ENCODE assay signal across 25 mouse cellular contexts in the genomic region with DNA sequence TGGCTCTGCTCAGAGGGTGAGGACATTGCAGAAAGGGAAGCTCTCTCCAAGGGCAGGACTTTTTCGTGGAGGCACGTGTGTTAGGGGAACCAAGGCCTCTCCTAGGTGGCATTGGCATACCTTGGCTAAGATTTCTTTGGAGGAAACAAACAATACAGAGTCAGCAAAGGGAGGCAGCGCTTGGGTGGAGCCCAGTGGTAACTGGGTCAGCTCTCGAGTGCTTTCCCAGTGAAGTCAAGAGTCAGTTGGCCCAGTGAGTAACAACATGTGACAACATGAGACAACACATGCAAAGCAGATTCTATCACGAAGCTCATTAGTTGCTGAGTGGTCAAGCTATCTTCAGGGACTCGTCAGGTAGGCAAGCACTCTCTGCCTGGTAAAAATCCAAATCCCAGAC. TPM values are rescaled to one million over a fixed set of nuclear protein-coding genes. Genes with fewer than 3 reads are reported as not detected.
A peak's percentile ranks its signal among the peaks of the same experiment; 100 is the strongest.
DNase-seq lines count a peak whose midpoint lies in the region; ATAC-seq lines count a peak whose summit lies in the region.
"Had no signal": no experiment of that assay in that cellular context is flagged by ENCODE, and none has a peak within 500 bp of the region (broad histone marks: within the 10 kb centered on the region; RNA-seq: fewer than 3 reads in every experiment).

No protein-coding gene starts in this region.

- H3K4me3 ChIP-seq in heart, embryonic 12.5 days: no peak overlapping the region
- H3K4me3 ChIP-seq: embryonic facial prominence, embryonic 15.5 days; layer of hippocampus, adult 2 months; limb, embryonic 12.5 days; midbrain, embryonic 12.5 days; neural tube, embryonic 15.5 days had no signal

- no peak overlapping the region for H3K9ac ChIP-seq in heart, embryonic 12.5 days
- H3K9ac ChIP-seq: embryonic facial prominence, embryonic 15.5 days; hindbrain, embryonic 14.5 days; limb, embryonic 12.5 days; liver, postnatal 0 days; midbrain, embryonic 12.5 days; neural tube, embryonic 15.5 days had no signal

- H3K4me1 ChIP-seq in heart, embryonic 12.5 days (replicated peaks): peaks cover 5% of the 10 kb centered on the region; the same call in 1 of the 2 replicates
- H3K4me1 ChIP-seq: midbrain, embryonic 12.5 days; neural tube, embryonic 15.5 days had no signal

- intact Hi-C loops in heart, postnatal 36 days (cut with DNase I): no loop called here

- H3K4me2 ChIP-seq in heart, embryonic 12.5 days: no peak overlapping the region
- H3K4me2 ChIP-seq: embryonic facial prominence, embryonic 15.5 days; hindbrain, embryonic 14.5 days; limb, embryonic 12.5 days; liver, embryonic 11.5 days; midbrain, embryonic 12.5 days; neural tube, embryonic 15.5 days had no signal

- peaks cover 6% of the 10 kb centered on the region; the same call in 1 of the 2 replicates for H3K36me3 ChIP-seq in heart, embryonic 12.5 days
- H3K36me3 ChIP-seq: midbrain, embryonic 12.5 days; neural tube, embryonic 15.5 days had no signal

- H3K27ac ChIP-seq in heart, embryonic 12.5 days (ENCODE audit: poor library complexity, severe bottlenecking): no peak overlapping the region
- H3K27ac ChIP-seq: embryonic facial prominence, embryonic 15.5 days; hindbrain, embryonic 14.5 days; kidney, postnatal 0 days; layer of hippocampus, adult 2 months; limb, embryonic 12.5 days; midbrain, embryonic 12.5 days; neural tube, embryonic 15.5 days had no signal

- ATAC-seq in heart, embryonic 12.5 days (ENCODE audit: insufficient number of reproducible peaks, low FRiP score): no peak
- 0 out of 4 replicates have a peak, but pooled peaks have one; percentile 12 to 17 for ATAC-seq in hematopoietic stem cell, adult 5-6 weeks (replicated peaks in 1 of 2; ENCODE audit: insufficient read depth in 1 of 2, low FRiP score in 2 of 2, low TSS enrichment in 1 of 2, low read depth in 1 of 2, poor library complexity in 2 of 2, severe bottlenecking in 2 of 2)
- ATAC-seq: activated CD4-positive, CD25-positive, alpha-beta regulatory T cell, adult 4 months; forebrain, embryonic 16.5 days; inflammation-experienced regulatory T-cells, adult 6 months; liver, postnatal 0 days had no signal

- no peaks in the 10 kb centered on the region for H3K27me3 ChIP-seq in heart, embryonic 12.5 days (replicated peaks)
- H3K27me3 ChIP-seq: embryonic facial prominence, embryonic 15.5 days; limb, embryonic 12.5 days; midbrain, embryonic 12.5 days; neural tube, embryonic 15.5 days had no signal

- DNase-seq in gastrocnemius, adult 18-20 months (ENCODE audit: low spot score): peak; percentile 38
- no peak for DNase-seq in gastrocnemius, adult 8-10 months (ENCODE audit: low spot score in 2 of 2)
- peak; percentile 10 to 22 for DNase-seq in heart, postnatal 36 days
- DNase-seq in lung, postnatal 36 days: peak; percentile 35
- no peak for DNase-seq in left cerebral cortex, adult 11 months (ENCODE audit: low spot score)
- no peak for DNase-seq in embryo, embryonic 11 days
- DNase-seq: adrenal gland, adult 8-10 months; cerebellum, adult 8-10 months; cerebellum, postnatal 36 days; kidney, adult 18-20 months; liver, postnatal 0 days; thymus, adult 2 months had no signal

- 75% methylated on average over 6 of the region's 6 CpGs for WGBS in heart, embryonic 12.5 days

- H3K9me3 ChIP-seq in heart, embryonic 12.5 days (replicated peaks): peaks cover 3% of the 10 kb centered on the region; the same call in 1 of the 2 replicates
- H3K9me3 ChIP-seq: embryonic facial prominence, embryonic 15.5 days; midbrain, embryonic 12.5 days; neural tube, embryonic 15.5 days had no signal

RNA-seq across cellular contexts. Expression of gene BC067074, which starts 40.4 kb away (rescaled TPM):
- 1 to 10 TPM; 1.3 to 1.4 TPM for total RNA-seq in gastrocnemius, adult 18-20 months (2021)
- total RNA-seq in gastrocnemius, adult 8-10 months (2022): 1 to 10 TPM in 1 of 4 experiments, under 1 TPM in 3; 0.77 to 1.1 (median 0.90) TPM
- total RNA-seq in heart, postnatal 36 days (2021): 1 to 10 TPM; 1.7 to 2.4 TPM
- 4.0 and 4.2 TPM in 2 replicates for polyA plus RNA-seq in heart, embryonic 12.5 days (2016; fragmentation: Nextera tagmentation; extraction: Ambion mirVana)
- 0.40 and 0.69 TPM in 2 replicates for total RNA-seq in hematopoietic stem cell, adult 5-6 weeks (2017)
- polyA plus RNA-seq: activated CD4-positive, CD25-positive, alpha-beta regulatory T cell, adult 4 months; inflammation-experienced regulatory T-cells, adult 6 months had no signal

Comparison
In these comparisons a context has a peak if more than half of its experiments do, and no peak if none do; other contexts are left out.
1. DNase-seq: peak in gastrocnemius, adult 18-20 months (single experiment), heart, postnatal 36 days (2 of 2) and lung, postnatal 36 days (single experiment); none in gastrocnemius, adult 8-10 months (0 of 2), left cerebral cortex, adult 11 months (single experiment) and embryo, embryonic 11 days (single experiment).